Mouse (Mus musculus) lung, postnatal 25 days (tissue): Measurements from ENCODE around the gene Sbk1.
"Not testable (repeated sequence)": the region's sequence is repeated elsewhere in the genome, so short reads cannot be mapped to it uniquely, and the experiment has no call there.

Source experiments
- DNase-seq: peaks from one replicate; pipeline ENCODE4 v3.0.0; 2022; ENCODE audit warnings: low spot score

Sbk1 gene

DNA sequence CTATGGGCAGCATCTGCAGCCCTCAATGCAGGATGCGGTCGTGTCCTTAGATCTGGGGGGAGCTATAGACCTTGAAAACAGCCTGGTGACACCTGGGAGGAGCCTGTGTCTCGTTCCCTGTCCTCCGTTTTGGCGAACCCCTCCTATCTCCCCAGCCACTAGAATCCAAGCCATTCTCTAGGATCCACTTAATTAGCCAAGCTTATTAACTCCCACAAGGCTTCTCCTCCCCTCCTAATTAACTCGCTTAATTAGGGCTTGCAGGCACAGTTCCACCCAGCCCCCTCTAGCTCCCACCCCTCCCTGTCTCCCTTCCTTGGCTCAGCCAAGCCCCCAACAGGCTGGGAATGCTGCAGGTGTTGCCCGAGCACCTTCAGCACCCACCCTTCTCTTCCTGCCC, 8.5 kb upstream of the Sbk1 start:
- DNase-seq = no peak

DNA sequence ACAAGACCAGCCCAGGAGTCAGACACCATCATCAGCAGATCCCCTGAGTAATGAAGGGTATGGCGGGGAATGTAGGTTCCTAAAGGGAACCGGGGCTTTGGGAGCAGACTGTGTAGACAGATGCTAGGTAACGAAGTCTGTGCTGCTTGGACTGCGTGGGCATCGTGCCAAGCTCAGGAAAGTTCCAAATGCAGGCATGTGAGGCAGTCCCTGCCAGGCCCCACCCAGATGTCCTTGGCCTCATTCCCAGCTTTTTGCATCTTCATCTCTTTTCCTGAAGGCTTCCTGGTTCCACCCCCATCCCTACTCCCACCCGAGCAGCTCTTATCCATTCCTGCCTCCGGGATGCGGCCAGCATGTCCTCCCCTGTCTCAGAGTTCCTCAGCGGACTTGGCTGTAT, 6.5 kb upstream of the Sbk1 start:
- peak; percentile 67 for DNase-seq

DNA sequence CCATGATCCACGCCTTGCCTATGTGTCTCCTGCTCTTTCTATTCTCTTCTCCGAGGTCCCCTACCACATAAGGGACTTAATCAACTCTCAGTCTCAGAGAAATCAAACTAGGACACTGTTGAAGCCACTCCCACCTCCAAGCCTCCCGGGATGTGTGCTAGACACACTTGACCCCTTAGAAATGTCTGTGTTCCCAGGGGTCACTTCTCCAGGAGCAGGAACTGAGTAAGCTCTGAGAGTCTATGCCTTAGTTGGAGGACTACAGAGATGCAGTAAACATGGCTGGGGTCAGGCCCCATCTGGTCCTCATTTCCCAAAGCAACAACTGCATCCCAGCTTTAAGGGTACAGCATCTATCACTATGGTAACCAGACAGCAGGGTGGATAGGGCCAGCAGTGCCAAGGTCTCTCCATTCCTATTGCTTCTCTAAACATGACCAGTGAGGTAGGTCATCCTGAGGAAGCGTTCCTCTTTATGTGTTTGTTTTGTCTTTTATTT, 6.0 kb upstream of the Sbk1 start:
- DNase-seq = no peak

DNA sequence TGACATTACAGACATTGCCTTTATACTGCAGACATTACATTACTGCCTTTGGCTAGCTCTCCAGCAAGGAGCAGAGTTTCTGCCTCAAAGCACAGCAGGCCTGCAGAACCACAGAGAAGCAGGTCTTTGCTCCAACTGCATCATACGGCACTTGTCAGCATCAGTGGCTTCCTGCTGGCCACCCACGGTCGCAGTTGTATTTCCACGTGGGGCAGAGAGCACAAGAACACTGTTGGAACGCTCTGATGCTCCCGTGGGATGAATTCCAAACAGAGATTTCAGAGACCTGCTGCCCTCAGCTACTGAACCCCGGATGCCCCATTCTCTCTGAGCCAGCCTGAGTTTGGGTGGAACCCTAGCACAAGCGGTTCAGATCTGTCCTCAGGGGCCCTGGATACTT, 4.8 kb upstream of the Sbk1 start:
- no peak for DNase-seq

DNA sequence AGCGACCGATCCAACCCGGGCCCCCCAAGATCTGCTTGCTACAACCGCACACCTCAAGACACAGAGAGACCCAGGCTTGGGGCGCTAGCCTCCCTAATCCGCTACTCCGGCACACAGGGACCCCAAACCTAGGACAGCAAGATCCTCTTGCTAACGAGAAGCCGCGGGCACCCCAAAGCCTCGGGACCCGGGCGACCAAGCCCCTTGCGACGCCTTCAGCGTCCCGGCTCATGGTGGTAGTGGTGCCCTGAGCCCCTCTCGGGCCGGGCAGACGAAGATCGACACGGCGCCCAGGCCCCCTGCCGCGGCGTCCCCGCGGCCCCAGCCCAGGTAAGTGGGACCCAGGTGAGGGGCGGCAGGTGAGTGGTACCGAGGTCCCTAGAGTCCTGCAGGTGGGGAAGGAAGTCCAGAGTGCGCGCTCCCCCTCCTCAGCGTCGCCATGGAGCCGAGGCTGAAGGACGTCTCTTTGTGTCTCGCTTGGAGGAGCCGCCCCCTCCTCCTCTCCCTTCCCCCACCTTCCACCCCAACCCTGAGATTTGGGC, 422 bp downstream of the Sbk1 start:
- DNase-seq = no peak

DNA sequence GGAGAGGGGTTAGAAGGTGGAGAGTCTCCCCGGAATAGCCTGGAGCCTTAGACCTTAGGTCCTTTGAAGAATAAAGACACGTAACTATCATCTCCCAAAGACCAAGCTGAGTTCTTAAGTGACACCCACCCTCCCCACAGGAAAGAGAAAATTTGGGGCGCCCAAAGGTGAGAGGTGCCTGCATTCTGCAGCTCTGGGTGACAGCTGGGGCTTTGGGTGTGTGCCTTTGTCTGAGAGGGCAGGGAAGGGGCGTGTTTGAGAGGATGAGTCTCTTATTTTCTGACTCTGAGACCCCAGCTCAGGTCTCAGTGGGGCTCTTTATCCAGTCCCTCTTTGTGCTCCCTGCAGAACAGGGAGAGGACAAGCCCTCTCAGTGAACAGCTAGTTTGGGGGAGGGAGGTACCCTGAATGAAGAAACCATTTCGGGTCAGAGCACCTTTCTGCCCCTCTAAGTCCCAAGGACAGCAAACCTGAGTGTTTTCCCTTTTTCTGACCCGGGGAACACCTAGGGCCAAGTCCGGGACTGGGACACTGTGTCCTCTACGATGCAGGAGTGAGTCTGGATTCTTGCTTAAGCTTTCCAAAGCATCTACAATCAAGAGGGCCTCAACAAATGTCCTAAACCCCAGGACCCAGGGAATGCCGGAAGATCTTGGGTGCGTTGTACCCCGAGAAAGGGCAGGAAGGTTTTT, 1.1 kb downstream of the Sbk1 start:
- no peak for DNase-seq

DNA sequence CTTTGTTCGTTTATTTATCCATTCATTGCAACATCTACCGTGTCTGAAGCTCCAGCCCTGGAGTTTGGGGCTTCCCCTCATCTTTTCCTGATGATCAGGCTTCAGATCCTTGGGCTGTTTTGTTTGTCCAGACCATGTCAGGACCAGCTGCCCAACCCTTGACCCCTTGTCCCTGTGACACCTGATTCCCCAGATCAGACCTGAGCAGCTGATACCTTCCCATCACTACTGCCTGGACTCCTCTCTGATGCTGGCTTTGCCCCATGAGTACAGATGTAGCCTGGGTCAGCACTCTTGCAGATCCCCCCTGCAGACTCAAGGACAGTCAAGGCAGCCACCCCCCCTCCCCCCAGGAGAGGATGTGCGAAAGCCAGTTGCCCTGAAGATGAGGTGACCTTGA, 1.7 kb downstream of the Sbk1 start:
- DNase-seq = no peak

DNA sequence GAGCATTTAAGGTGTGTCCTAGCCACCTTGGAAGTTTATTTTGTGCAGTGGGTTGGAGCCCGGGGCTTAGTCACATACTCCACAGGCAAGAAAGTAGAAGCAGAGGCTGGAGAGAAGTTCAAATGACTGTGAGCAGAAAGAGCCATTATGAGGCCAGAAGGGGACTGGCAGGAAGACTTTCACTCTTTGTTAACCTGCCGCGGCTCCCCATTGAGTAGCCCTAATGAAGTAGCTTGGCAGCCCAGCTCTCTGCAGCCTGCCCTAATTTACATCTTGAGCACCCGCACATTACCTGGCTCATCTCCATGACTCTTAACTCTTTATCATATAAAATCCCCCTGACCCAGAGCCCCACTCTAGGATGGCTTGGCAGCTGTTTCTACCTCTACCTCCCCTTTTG, 2.2 kb downstream of the Sbk1 start:
- no peak for DNase-seq

DNA sequence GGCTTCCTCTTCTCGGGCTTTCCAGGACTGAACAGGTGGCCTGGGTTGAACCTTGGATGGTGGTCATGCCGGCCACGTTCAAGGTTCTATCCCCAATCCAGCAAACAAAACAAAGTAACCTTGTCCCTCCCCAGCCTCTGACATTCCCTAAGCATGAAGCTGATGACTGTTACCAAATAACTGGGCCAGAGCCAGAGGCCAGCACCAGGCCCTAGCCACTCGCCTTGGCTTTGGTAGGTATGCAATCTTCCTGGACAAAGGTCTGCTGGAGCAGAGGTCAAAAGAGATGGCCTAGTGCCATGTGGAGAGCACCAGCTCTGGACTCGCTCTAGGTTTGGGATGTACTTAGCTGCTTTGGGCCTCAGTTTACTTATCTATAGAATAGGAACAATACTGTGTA, 3.3 kb downstream of the Sbk1 start:
- no peak for DNase-seq

DNA sequence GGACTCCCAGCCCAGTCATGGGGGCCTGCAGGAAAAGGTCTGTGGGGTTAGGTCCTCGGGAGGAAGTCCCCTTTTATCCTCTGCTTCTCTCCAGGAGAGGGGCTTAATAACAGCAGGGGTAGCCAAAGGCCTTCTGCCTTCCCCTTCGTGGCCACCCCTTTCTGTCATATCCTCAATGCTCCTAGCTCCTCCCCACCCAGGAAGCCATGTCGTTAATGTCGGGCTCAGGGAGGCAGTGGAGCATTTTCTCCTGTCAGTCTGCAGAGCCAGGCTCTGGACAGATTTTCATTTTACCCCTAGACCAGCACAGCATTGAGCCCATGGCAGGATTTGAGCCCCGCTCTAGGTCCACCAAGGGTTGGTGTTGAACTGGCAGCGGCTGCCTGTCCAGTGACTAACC, 3.9 kb downstream of the Sbk1 start:
- DNase-seq = no peak

DNA sequence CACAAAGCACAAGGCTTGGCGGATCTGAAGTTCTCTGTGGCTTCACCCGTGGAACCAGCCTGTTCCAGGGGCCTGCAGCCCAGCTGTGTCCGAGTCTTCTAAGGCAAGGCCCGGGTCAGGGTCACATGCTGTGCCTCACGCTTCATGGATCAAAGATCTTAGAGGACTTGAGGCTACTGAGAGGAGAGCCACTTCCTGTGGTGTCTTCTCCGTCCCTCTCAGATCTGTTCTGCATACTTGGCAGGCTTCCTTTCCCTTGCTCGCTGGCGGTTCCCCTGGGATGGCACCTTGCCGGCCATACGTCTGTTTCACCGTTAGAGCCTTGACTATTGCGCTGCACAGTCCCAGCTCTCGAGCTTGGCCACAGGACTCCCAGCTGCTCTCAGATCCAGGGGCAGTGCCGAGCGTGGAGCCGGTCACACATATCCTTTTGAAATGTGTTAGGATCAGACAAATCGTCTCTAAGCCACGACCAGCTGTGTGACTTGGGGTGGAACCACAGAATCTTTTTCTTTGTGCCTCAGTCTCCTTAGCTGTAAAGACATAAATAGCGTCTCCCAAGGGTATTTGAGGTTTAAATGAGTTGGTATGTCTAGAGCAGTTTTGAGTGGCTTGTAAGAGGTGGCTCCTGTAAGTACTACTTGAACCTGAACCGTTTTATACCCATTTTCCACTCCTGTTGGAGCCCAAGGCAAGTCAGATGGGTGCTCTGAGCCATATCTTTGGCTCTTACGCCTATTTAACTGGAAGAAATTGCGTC, 5.3 kb downstream of the Sbk1 start:
- no peak for DNase-seq

DNA sequence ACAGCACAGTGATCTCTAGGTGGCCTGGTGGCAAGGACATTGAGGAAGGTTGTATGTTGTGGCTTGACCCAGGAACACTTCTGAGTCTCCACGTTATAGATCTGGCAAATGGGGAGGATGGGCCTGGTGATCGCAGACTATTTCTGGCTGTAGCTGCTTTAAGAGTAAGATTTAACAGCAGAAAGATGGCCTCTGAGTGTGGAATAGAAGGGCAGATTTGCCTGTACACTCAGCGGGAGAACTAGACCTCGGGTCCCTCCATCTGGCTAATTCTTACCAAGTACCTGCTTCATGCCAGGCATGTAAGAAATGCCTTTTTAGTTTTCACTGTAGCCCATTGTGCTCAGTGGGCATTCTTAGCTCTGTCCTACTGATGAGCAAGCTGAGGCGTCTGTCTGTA, 6.4 kb downstream of the Sbk1 start:
- no peak for DNase-seq

DNA sequence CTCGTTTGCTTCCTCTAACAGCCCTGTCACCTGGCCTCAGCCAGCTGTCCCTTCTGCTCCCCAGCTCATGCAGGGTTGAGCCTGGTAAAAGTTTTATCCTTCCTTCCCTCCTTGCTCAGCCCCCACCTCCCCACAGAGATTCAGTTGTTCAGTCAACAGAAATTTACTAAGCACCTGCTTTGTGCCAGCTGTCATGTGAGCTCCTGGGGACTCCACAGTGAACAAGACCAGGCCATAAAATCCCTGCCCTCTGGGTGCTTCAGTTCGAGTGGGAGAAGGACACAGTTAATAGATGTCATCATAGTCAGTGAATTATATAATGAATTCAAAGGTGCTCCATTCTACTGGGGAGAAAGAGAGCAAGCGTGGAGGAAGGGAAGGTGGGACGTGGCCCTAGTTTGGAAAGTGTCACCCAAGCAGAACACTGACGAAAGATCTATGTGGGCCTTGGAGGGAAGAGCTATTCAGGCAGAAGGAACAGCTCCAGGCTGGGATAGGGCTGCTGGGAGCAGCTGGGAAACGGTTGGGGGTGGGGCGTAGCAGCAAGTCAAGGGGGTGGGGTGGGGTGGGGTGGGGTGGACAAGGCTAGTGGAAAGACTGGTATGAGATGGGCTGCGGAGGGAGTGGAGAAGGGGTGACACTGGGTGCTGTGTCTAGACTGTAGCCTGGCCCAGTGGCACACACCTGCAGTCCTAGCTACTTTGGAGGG, 7.5 kb downstream of the Sbk1 start:
- DNase-seq = no peak

DNA sequence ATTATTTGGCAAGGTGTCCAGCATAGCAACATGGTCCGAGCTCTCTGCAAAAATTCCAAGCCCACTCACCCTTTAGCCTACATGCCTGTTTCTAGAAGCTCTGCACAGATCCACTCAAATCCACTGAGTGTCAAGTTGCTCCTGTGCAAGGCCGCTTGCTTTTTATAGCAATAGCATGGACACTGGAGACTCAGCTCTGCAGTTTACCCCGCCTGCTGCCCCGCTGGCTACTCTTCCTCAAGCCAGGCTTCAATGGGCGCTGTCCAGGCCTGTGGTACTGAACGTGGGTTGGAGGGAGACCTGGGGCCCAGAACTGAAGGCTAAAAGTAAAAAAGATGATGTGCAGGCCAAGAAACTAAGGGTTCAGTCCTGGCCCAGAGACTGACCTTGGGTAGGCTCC, 8.3 kb downstream of the Sbk1 start:
- no peak for DNase-seq

DNA sequence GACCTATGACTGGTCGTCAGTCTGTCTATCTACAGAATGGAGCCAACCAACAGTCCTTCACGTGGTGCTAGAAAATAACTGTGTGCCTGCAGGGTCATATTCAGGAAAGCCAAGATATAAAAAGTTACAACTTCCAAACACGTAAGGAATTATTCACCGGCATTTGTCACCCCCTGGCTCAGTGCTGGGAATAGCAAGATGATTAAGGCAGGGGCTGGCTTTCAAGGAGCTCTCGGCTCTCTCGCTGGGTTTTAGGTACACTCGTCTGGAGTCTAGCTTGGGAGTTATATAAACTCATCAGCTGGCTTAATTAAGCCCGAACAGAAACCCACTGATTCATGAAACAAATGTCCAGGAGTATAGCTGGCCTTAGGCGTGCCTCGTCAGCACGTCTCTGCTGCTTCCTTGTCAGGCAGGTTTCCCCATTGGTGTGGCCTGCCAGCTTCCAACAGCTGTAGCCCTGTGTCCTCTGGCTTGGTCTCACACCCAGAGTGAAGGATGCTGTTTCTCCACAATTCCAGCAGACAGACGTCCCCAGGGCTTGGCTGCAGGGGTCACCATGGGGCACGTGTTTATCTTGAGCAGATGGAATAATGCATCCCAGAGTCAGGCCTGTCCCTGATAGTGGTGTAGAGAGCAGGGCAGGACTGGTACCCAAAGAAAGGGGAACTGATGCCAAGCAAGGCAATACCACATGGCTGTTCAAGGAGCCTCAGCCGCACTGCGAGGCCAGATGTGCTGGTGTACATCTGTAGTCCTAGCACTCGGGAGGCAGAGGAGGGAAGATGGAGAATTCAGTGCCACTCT, 9.7 kb downstream of the Sbk1 start:
- no peak for DNase-seq

DNA sequence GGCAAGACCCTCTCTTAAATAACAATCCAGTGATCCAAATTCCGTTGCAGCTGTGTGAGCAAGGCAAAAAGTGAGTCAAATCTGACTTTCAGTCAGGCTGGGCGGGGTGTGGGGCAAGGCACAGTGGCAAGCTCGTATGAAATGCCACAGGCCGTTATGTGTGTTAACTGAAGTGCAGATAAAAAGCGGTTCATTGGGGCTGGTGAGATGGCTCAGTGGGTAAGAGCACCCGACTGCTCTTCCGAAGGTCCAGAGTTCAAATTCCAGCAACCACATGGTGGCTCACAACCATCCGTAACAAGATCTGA, 10.2 kb downstream of the Sbk1 start:
- not testable (repeated sequence) for DNase-seq

DNA sequence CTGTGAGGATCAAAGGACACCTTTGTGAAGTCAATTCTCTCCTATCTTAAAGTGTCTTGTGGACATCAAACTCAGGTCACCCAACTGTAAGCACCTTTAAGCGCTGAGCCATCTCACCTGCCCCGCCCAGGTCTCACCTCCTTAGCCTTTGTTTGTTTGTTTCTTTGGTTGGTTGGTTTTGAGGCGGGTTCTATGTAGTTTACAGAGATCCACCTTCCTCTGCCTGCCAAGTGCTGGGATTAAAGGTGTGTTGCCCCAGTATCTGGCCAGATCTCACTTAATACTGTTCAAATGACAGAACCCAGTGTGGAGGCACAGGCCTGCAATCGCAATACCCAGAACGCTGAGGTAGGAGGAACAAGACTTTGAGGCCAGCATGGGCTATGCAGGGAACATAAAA, 11.6 kb downstream of the Sbk1 start:
- no peak for DNase-seq

DNA sequence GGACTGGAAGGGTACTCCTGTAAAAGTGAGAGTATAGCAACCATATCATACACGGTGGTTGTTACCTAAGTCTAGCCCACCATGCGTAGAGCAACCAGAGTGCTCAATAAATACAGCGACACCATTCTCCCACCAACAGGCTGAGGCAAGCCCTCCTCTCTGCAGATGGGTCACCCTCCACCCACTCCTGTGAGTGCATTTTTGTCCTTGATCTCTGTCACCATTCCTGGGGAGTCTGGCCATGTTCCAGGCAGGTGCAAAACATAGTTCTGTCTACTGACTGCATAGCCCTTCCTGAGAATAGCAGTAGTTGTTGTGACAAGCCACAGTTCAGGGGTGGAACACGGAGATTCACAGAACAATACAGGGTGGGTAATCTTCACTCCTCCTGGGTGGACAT, 12.0 kb downstream of the Sbk1 start:
- DNase-seq = no peak

DNA sequence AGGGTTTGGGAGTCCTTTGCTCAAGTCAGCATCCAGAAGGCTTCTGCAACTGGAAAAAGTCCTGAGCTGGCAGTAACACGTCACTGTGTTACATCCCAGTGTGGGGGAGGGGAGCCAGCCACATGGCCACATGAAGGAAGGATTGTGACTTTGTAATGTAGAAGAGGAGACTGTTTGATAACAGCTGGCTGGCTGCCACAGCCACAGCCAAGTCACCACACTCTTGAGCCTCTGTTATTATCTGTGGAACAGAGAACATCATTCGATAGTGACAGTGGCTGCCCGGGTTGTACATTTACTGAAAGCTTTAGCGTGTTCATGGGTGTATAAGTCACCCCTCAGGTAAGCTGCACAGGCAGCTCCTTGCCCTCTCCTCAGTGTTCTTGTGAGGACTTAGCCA, 12.4 kb downstream of the Sbk1 start:
- DNase-seq = no peak

DNA sequence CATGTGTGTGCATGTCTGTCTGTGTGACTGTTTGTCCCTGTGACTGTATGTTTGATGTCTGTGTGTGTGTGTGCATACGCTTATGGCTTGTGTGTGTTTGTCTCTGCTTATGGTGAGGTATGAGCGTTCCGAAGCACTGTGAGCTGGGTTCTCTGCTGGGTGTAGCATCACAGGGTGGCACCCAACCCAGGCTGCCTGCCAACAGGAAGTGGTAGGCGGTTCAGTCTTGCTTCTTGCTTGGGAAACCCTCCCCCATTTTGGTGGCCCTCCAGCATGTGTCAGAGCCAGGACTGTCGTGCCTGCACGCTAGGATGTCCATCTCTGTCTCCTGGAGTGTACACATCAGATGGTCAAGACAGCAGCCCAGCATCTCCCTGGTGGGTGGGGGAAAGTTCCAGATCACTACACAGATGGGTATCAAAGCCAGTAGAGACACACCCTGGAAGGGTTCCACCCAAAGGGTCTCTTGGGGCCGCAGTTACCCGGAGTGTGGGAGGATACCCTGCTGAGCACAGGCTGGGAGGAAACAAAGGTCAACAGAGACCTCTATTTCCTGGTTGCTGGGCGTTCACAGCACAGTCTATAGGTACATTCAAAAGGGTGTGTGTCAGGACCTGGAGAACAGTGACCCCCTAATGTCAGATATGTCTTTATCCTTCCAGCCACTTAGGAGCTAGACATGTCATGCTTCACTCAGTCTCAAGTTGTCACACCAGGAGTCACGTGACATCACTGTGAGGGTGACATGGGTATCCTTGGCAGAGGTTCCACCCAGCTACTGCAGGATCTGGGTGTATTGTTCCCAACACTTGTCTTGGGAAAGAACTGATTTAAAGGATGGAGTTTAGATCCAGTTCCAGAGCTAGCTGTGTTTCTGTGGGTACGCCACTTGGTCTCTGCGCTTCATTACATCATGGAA, 13.1 kb downstream of the Sbk1 start:
- DNase-seq = peak; percentile 92

DNA sequence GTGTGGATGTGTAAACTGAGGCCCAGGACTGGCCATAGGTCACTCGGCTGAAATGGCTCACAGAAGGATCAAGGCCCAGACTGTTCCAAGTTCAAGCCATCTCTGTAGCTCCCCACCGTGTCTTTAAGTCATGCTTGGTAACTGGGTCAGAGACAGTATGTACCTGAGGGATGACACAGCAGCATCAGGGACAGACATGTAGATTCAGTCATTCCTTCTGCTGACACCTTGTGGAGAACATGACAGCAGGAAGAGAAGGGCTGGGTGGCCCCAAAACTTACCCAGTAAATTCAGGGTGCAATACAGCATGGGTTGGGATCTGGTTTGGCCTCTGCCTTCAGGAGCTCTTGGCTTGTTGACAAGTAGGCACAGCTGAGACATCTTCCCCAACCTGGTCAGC, 13.9 kb downstream of the Sbk1 start:
- DNase-seq = no peak
